Mouse (Mus musculus): Measurements from ENCODE around the gene Sertad2. TPM values are rescaled to one million over a fixed set of nuclear protein-coding genes. Genes with fewer than 3 reads are reported as not detected.

Gene Sertad2
- total RNA-seq, 2 experiments from 2014 or later, result 11.1 to 14.2 TPM

DNA sequence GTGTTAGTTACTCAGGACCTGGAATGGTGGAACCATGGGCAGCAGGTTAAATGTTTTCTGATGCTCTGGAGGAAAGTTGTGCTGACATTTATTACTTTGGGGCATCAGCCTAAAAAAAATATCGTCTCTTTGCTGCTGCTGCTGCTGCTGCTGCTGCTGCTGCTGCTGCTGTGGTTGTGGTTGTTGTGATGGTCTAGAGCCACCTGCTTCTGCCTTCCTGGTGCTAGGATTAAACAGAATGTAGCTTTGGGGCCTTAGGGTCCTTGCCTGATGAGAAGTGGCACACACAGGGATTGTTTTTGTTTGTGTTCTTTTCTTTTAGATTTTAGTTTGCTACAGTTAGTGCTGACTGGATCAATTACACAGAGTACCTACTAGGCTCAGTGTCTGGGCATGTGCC lies 101.1 kb downstream of the Sertad2 start:
- no peak for DNase-seq

DNA sequence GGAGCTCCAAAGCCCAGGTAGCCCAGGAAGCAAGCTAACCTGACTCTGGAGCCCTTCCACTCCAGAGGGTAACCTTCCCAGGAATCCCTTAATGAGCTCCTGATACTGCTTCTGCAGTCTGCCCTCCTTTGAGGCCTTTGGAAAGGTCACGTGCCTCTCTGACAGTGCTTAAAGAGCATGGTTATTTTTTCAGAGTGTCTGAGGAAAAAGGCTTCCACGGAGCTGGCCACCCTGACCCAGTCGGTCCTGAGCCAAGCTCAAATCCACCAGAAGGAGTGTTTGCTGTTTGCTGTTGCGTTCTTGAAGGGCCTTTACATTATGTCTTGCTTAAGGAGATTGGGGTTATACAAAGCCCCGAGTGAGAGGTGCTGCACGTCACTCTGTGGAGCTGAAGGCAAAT lies 101.8 kb downstream of the Sertad2 start:
- DNase-seq, result no peak

GRCm38 (mm10) chr11:20645521-20645920 lies 102.5 kb downstream of the Sertad2 start:
- DNase-seq, result no peak

- DNase-seq, result no peak
These were observed 103.1 kb downstream of the Sertad2 start for GRCm38 (mm10) chr11:20646142-20646541.

GRCm38 (mm10) chr11:20646986-20647726 lies 104.1 kb downstream of the Sertad2 start:
- no peak for DNase-seq

DNA sequence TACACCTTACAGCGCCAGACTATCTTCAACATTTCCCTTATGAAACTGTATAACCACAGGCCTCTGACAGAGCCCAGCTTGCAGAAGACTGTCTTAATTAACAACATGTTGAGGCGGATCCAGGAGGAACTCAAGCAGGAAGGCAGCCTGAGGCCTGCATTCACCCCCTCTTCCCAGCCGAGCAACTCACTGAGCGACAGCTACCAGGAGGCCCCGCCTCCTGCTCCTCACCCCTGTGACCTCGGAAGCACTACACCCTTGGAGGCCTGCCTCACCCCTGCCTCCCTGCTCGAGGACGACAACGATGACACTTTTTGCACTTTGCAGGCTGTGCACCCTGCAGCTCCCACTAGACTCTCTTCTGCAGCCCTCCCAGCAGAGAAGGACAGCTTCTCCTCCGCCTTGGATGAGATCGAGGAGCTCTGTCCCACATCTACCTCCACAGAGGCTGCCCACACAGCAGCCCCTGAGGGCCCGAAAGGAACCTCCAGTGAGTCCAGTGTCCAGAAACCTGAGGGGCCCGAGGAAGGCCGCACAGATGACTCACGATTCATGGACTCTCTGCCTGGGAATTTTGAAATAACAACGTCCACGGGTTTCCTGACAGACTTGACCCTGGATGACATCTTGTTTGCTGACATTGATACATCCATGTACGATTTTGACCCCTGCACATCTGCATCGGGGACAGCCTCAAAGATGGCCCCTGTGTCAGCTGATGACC lies 105.0 kb downstream of the Sertad2 start:
- DNase-seq, result peak; percentile 52 to 66

- no peak for DNase-seq
These were observed 106.4 kb downstream of the Sertad2 start for GRCm38 (mm10) chr11:20649477-20649876.

- DNase-seq, result no peak
These were observed 107.1 kb downstream of the Sertad2 start for GRCm38 (mm10) chr11:20650006-20650639.

- no peak for DNase-seq
These were observed 108.1 kb downstream of the Sertad2 start for GRCm38 (mm10) chr11:20651166-20651565.

DNA sequence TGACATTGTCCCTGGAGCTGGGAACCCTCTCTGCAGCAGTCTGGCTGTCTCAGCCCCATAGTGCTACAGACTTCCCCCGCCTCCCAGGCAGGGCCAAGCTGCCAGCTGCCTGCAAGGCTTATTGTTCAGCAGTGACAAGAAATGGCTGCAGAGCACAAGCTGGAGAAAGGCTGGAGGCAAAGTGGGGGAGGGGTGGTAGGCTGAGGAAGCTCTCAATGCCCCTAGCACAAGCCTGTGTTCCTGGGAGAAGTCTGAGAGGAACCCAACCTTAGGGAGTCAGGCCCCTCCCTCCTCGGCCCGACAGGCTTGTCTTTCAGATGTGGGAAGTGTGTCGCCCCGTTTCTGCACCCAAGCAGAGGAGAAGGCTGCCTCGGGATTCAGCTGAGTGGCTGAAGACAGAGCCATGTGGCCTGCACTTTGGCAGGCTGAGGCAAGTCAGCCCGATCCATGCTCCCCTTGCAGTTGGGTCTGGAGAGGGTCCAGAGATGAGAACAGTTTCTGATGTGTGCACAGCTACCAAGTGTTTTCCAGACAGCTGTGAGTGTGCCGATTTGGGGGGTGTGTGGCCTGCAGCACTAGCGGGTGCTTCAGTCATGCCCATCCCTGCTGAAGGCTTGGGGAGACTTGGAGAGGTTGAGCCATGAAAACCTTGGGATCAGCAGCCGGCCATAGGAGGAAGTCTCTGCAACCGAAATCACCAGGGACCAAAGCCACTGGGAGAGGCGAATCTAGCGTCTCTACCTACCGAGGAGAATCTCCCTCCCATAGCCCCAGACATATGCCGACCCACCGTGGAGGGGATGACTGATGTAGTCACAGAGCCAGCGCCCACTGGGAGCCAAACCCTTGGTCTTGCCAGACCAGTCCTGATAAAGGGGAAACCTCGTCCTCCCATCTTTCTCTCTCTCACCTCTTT lies 113.0 kb downstream of the Sertad2 start:
- DNase-seq, result peak; percentile 8 to 31

GRCm38 (mm10) chr11:20656711-20657057 lies 113.6 kb downstream of the Sertad2 start:
- DNase-seq, result no peak

GRCm38 (mm10) chr11:20659094-20659493 lies 116.0 kb downstream of the Sertad2 start:
- no peak for DNase-seq

GRCm38 (mm10) chr11:20660111-20661097 lies 117.4 kb downstream of the Sertad2 start:
- no peak for DNase-seq

GRCm38 (mm10) chr11:20661652-20662051 lies 118.6 kb downstream of the Sertad2 start:
- peak; percentile 39 to 52 for DNase-seq

DNA sequence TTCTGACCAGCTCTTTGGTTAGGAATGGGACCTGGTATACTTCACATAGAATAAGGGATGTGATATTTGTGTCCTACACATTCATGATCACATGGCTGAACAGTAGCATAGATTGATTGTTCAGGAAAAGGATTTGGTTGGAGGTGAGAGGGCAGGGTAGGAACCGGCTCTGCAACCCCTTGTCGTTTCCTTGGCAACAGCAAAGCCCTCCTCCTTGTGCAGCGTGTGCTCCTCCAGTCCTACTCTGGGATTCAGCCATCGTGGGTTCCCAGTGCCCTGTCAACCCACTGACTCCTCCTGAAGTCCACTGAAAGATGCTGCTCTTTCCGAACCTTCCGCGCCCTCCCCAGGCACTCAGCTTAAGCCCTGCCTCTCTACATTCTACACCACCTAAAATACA lies 119.8 kb downstream of the Sertad2 start:
- no peak for DNase-seq

- DNase-seq, result no peak
These were observed 120.6 kb downstream of the Sertad2 start for GRCm38 (mm10) chr11:20663580-20664198.

DNA sequence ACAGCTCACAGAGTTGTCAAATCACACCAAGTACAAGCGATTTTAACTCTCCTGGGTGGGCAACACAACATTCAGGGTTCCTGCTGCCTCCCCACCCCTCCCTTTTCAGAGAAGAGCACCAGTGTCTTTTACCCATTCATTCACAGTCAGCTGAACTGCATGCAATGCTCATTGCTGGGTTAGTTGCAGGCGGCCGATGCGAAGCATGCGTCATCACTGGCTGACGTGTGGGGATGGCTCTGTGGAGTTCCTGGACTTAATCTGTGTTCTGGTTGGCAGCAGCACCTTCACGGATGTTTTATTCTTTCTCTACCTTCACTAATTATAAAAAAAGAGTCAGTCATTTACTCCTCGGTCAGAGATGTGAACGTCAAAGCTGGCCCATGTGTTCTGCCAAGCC lies 121.8 kb downstream of the Sertad2 start:
- no peak for DNase-seq

GRCm38 (mm10) chr11:20671789-20672392 lies 128.8 kb downstream of the Sertad2 start:
- DNase-seq, result no peak

DNA sequence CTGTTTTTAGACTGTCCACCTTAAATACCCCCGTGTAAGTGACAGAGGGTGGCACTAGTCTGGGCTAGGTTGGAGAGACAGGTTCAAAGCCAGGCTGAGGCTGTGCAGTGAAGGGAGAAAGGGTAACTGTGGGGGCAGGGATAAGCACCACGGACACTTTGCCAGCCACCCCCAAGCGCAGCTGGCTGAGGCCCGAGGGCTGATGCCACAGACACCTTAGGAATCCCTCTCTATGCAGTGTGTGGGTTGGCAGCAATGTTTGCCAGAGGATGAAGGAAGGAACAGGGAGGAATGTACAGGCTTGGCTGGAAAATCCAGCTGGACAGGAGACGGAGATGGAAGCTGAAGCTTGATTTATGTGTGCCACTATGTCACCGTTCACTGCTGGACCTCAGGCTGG lies 129.5 kb downstream of the Sertad2 start:
- DNase-seq, result no peak

DNA sequence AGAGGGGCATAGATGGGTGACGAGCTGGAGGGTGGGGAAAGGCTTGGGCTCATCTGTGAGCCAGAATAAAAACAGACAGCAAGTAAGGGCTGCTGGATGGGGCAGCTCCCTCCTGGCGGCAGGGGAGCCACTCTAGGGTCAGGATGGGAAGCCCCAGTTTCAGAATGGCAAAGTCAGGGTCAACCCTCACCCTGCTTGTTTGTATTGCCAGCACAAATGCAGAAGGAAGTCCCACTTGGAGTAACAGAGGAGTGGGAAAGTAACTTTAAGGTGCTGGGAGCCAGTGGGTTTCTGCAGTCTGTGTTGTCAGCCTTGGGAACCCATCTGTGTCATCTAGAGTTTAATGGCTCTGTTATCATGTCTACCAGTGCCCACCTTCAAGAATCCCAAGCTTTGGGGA lies 136.3 kb downstream of the Sertad2 start:
- no peak for DNase-seq
